Mouse (Mus musculus): ENCODE measurements at regions not wholly inside any gene's neighbourhood (a gene's known extent, or its start where the extent isn't known, plus 50 kb on each side); places are given as distances from the start of the nearest gene placed in this dataset.

- Histone ChIP-seq H3K27ac (ENCODE audit: low read length) (no peak overlapping the region), H3K9me3 (replicated peaks; ENCODE audit: control insufficient read depth, low read length) (no peaks in the 10 kb centered on the region), H3K4me2 (ENCODE audit: low read depth, low read length) (no peak overlapping the region), H3K27me3 (ENCODE audit: control insufficient read depth, insufficient read depth, low read length) (no peaks in the 10 kb centered on the region), H3K4me3 (ENCODE audit: low read length) (no peak overlapping the region), H3K9ac (ENCODE audit: low read length) (no peak overlapping the region), H3K36me3 (ENCODE audit: control insufficient read depth, insufficient read depth) (no peaks in the 10 kb centered on the region), H3K4me1 (ENCODE audit: control insufficient read depth, insufficient read depth, low read length) (no peaks in the 10 kb centered on the region)
- 19% methylated on average over 1 of the region's 1 CpGs for WGBS
- no peak for ATAC-seq (replicated peaks; ENCODE audit: extremely low read depth, insufficient read depth, low FRiP score)
Observed at GRCm38 (mm10) chr14:104033606-104034005, 189.4 kb upstream of the Ednrb start.

- no peaks in the 10 kb centered on the region for H3K27me3 ChIP-seq (ENCODE audit: control insufficient read depth, insufficient read depth, low read length)
- ATAC-seq (replicated peaks; ENCODE audit: extremely low read depth, insufficient read depth, low FRiP score), result no peak
- H3K36me3 ChIP-seq (ENCODE audit: control insufficient read depth, insufficient read depth), result no peaks in the 10 kb centered on the region
- no peak overlapping the region for H3K9ac ChIP-seq (ENCODE audit: low read length)
- no peaks in the 10 kb centered on the region for H3K9me3 ChIP-seq (replicated peaks; ENCODE audit: control insufficient read depth, low read length)
- WGBS, result 58% methylated on average over 11 of the region's 11 CpGs
- H3K4me2 ChIP-seq (ENCODE audit: low read depth, low read length), result no peak overlapping the region
- no peak overlapping the region for H3K27ac ChIP-seq (ENCODE audit: low read length)
- no peak overlapping the region for H3K4me3 ChIP-seq (ENCODE audit: low read length)
- no peaks in the 10 kb centered on the region for H3K4me1 ChIP-seq (ENCODE audit: control insufficient read depth, insufficient read depth, low read length)
Observed at GRCm38 (mm10) chr14:104030784-104031470, 186.7 kb upstream of the Ednrb start.

- H3K27ac ChIP-seq (ENCODE audit: low read length), result no peak overlapping the region
- no peak overlapping the region for H3K9ac ChIP-seq (ENCODE audit: low read length)
- no peaks in the 10 kb centered on the region for H3K27me3 ChIP-seq (ENCODE audit: control insufficient read depth, insufficient read depth, low read length)
- no peak overlapping the region for H3K4me3 ChIP-seq (ENCODE audit: low read length)
- ATAC-seq (replicated peaks; ENCODE audit: extremely low read depth, insufficient read depth, low FRiP score), result no peak
- H3K4me1 ChIP-seq (ENCODE audit: control insufficient read depth, insufficient read depth, low read length), result no peaks in the 10 kb centered on the region
- no peaks in the 10 kb centered on the region for H3K36me3 ChIP-seq (ENCODE audit: control insufficient read depth, insufficient read depth)
- WGBS, result 47% methylated on average over 20 of the region's 20 CpGs
- H3K4me2 ChIP-seq (ENCODE audit: low read depth, low read length), result no peak overlapping the region
- no peaks in the 10 kb centered on the region for H3K9me3 ChIP-seq (replicated peaks; ENCODE audit: control insufficient read depth, low read length)
Observed at GRCm38 (mm10) chr14:104029668-104030530, 185.7 kb upstream of the Ednrb start.

- Histone ChIP-seq H3K9me3 (replicated peaks; ENCODE audit: control insufficient read depth, low read length) (no peaks in the 10 kb centered on the region), H3K9ac (ENCODE audit: low read length) (no peak overlapping the region), H3K4me2 (ENCODE audit: low read depth, low read length) (no peak overlapping the region), H3K27ac (ENCODE audit: low read length) (no peak overlapping the region), H3K27me3 (ENCODE audit: control insufficient read depth, insufficient read depth, low read length) (no peaks in the 10 kb centered on the region), H3K4me3 (ENCODE audit: low read length) (no peak overlapping the region), H3K36me3 (ENCODE audit: control insufficient read depth, insufficient read depth) (no peaks in the 10 kb centered on the region), H3K4me1 (ENCODE audit: control insufficient read depth, insufficient read depth, low read length) (no peaks in the 10 kb centered on the region)
- 89% methylated on average over 8 of the region's 8 CpGs for WGBS
- ATAC-seq (replicated peaks; ENCODE audit: extremely low read depth, insufficient read depth, low FRiP score), result no peak
Observed at GRCm38 (mm10) chr14:104027900-104028285, 183.7 kb upstream of the Ednrb start.

GRCm38 (mm10) chr14:104027077-104027899, 183.1 kb upstream of the Ednrb start:
- Histone ChIP-seq H3K4me2 (ENCODE audit: low read depth, low read length) (peak overlapping the region; percentile 52), H3K9ac (ENCODE audit: low read length) (0 out of 2 replicates have a peak overlapping the region, but pooled peaks have one; percentile 42), H3K9me3 (replicated peaks; ENCODE audit: control insufficient read depth, low read length) (no peaks in the 10 kb centered on the region), H3K27ac (ENCODE audit: low read length) (no peak overlapping the region), H3K27me3 (ENCODE audit: control insufficient read depth, insufficient read depth, low read length) (no peaks in the 10 kb centered on the region), H3K36me3 (ENCODE audit: control insufficient read depth, insufficient read depth) (no peaks in the 10 kb centered on the region), H3K4me3 (ENCODE audit: low read length) (no peak overlapping the region), H3K4me1 (ENCODE audit: control insufficient read depth, insufficient read depth, low read length) (no peaks in the 10 kb centered on the region)
- peak; percentile 55; the same call in 1 of the 2 replicates for ATAC-seq (replicated peaks; ENCODE audit: extremely low read depth, insufficient read depth, low FRiP score)
- 21% methylated on average over 17 of the region's 17 CpGs for WGBS

GRCm38 (mm10) chr14:104008538-104008937, 164.3 kb upstream of the Ednrb start:
- H3K4me2 ChIP-seq (ENCODE audit: low read depth, low read length), result no peak overlapping the region
- H3K27ac ChIP-seq (ENCODE audit: low read length), result no peak overlapping the region
- H3K9me3 ChIP-seq (replicated peaks; ENCODE audit: control insufficient read depth, low read length), result no peaks in the 10 kb centered on the region
- no peaks in the 10 kb centered on the region; the same call in 1 of the 2 replicates for H3K4me1 ChIP-seq (ENCODE audit: control insufficient read depth, insufficient read depth, low read length)
- 76% methylated on average over 1 of the region's 1 CpGs for WGBS
- H3K36me3 ChIP-seq (ENCODE audit: control insufficient read depth, insufficient read depth), result no peaks in the 10 kb centered on the region
- no peaks in the 10 kb centered on the region for H3K27me3 ChIP-seq (ENCODE audit: control insufficient read depth, insufficient read depth, low read length)
- no peak for ATAC-seq (replicated peaks; ENCODE audit: extremely low read depth, insufficient read depth, low FRiP score)
- no peak overlapping the region for H3K9ac ChIP-seq (ENCODE audit: low read length)
- no peak overlapping the region for H3K4me3 ChIP-seq (ENCODE audit: low read length)

- Histone ChIP-seq H3K4me2 (ENCODE audit: low read depth, low read length) (no peak overlapping the region), H3K4me3 (ENCODE audit: low read length) (no peak overlapping the region), H3K9ac (ENCODE audit: low read length) (no peak overlapping the region), H3K36me3 (ENCODE audit: control insufficient read depth, insufficient read depth) (no peaks in the 10 kb centered on the region), H3K4me1 (ENCODE audit: control insufficient read depth, insufficient read depth, low read length) (no peaks in the 10 kb centered on the region; the same call in 1 of the 2 replicates), H3K27ac (ENCODE audit: low read length) (no peak overlapping the region), H3K27me3 (ENCODE audit: control insufficient read depth, insufficient read depth, low read length) (no peaks in the 10 kb centered on the region), H3K9me3 (replicated peaks; ENCODE audit: control insufficient read depth, low read length) (no peaks in the 10 kb centered on the region)
- ATAC-seq (replicated peaks; ENCODE audit: extremely low read depth, insufficient read depth, low FRiP score), result no peak
- 75% methylated on average over 4 of the region's 4 CpGs for WGBS
Observed at GRCm38 (mm10) chr14:104006426-104006825, 162.2 kb upstream of the Ednrb start.

GRCm38 (mm10) chr14:104005132-104005531, 160.9 kb upstream of the Ednrb start:
- Histone ChIP-seq H3K4me1 (ENCODE audit: control insufficient read depth, insufficient read depth, low read length) (no peaks in the 10 kb centered on the region; the same call in 1 of the 2 replicates), H3K9ac (ENCODE audit: low read length) (no peak overlapping the region), H3K4me2 (ENCODE audit: low read depth, low read length) (no peak overlapping the region), H3K4me3 (ENCODE audit: low read length) (no peak overlapping the region), H3K9me3 (replicated peaks; ENCODE audit: control insufficient read depth, low read length) (no peaks in the 10 kb centered on the region), H3K27me3 (ENCODE audit: control insufficient read depth, insufficient read depth, low read length) (no peaks in the 10 kb centered on the region), H3K36me3 (ENCODE audit: control insufficient read depth, insufficient read depth) (no peaks in the 10 kb centered on the region), H3K27ac (ENCODE audit: low read length) (no peak overlapping the region)
- WGBS, result 75% methylated on average over 2 of the region's 2 CpGs
- no peak for ATAC-seq (replicated peaks; ENCODE audit: extremely low read depth, insufficient read depth, low FRiP score)

All from heart, embryonic 16.5 days (tissue).